Mouse (Mus musculus): ENCODE data around the gene Ppp1r14a. TPM values are rescaled to one million over a fixed set of nuclear protein-coding genes. Genes with fewer than 3 reads are reported as not detected.

The Ppp1r14a gene
- total RNA-seq, 2 experiments from 2014 or later = 20.8 to 21.6 TPM

GRCm38 (mm10) chr7:29294111-29294761 is 5.1 kb downstream of the Ppp1r14a start:
- no peak for DNase-seq (ENCODE audit: low spot score in 2 of 2)
- TF ChIP-seq CTCF (conservative IDR thresholded peaks at IDR 0.05) = no peak
- H3K27ac ChIP-seq = peak overlapping the region; percentile 81
- H3K4me3 ChIP-seq = no peak overlapping the region

DNA sequence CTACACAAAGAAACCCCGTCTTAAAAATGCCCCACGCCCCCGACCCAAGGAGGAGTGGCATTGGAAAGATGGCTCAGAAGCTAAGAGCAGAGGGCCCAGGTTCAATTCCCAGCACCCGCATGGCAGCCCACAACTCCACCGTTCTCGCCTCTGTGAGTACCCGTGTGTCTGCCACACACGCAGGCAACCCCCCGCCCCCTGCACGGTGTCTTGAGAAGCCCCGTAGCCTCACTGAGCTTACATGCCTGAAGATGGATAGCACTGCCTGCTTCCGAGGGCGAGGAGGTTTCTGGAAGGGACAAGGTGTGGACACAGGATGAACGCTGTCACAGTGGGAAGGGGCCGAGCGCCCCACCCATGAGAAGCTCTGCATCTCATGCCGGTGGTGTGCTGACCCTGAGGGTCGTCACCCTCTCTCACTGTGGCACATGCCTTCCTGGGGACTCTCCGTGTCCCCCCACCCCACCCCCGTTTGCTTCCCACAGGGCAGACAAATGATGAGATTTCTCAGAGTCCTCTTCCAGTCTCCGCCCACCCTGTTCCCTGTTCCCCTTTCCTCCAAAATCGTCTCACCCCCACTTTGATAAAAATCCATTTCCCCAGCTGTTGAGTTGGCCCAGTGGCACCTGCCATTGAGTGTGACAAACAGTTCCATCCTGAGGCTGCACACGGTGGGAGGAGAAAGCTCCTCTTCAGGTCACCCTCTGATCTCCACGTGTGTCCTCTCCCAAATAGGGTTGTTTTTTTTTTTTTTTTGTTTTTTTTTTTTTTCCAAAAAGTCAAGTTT is 6.9 kb downstream of the Ppp1r14a start:
- DNase-seq (ENCODE audit: low spot score in 2 of 2) = no peak
- H3K4me3 ChIP-seq = no peak overlapping the region
- no peak overlapping the region for H3K27ac ChIP-seq
- TF ChIP-seq CTCF (conservative IDR thresholded peaks at IDR 0.05) = no peak

GRCm38 (mm10) chr7:29296998-29297397 is 7.9 kb downstream of the Ppp1r14a start:
- TF ChIP-seq CTCF (conservative IDR thresholded peaks at IDR 0.05) = peak; percentile 80
- DNase-seq (ENCODE audit: low spot score in 2 of 2) = peak in 1 of 2 experiments; percentile 72
- Histone ChIP-seq H3K27ac (no peak overlapping the region), H3K4me3 (no peak overlapping the region)

- Histone ChIP-seq H3K4me3 (no peak overlapping the region), H3K27ac (no peak overlapping the region)
- DNase-seq (ENCODE audit: low spot score in 2 of 2) = peak in 1 of 2 experiments; percentile 72
- peak; percentile 79 for TF ChIP-seq CTCF (conservative IDR thresholded peaks at IDR 0.05)
These were observed 12.0 kb downstream of the Ppp1r14a start for GRCm38 (mm10) chr7:29301127-29301566.

- DNase-seq (ENCODE audit: low spot score in 2 of 2) = no peak
- TF ChIP-seq CTCF (conservative IDR thresholded peaks at IDR 0.05) = no peak
- Histone ChIP-seq H3K27ac (no peak overlapping the region), H3K4me3 (no peak overlapping the region)
These were observed 13.5 kb downstream of the Ppp1r14a start for GRCm38 (mm10) chr7:29302641-29303040.

DNA sequence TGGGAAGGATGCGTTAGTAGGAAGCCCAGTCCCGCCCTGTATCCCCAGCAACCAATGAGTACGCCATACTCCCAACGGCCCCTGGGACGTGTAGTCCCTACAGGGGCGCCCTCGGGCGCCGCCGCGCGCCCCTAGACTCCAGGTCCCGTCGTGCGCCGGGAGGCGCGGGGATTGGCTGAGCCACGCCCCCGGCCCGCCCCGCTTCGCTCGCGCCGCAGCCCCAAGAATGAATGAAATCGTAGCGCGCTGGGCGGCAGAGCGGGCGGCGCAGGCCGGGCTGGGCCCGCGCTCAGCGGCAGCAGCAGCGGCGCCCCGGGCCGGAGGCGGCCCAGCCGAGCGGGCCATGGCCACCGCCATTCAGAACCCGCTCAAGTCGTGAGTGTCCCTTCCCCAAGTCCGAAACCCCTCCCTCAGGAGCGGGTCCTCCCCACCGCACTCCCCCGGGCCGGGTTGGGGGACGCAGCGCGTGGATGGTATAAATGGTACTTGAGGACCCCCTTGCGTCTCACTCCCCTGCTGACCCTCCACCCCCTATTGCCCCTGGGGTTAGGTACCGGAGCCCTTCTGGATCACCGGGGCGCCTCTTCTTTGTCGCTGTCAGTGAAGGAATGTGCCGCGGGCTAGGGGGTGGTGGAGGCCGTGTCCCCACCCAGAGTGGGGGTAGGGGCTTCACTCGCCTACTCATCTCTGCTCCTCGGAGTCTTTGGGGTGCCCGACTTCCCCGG is 14.8 kb downstream of the Ppp1r14a start, which contains the start of gene Dpf1:
Gene Dpf1 (plus strand): TSS at position 214 of the 725 bp plus-strand sequence.
- peak; percentile 65 for TF ChIP-seq CTCF (conservative IDR thresholded peaks at IDR 0.05)

DNA sequence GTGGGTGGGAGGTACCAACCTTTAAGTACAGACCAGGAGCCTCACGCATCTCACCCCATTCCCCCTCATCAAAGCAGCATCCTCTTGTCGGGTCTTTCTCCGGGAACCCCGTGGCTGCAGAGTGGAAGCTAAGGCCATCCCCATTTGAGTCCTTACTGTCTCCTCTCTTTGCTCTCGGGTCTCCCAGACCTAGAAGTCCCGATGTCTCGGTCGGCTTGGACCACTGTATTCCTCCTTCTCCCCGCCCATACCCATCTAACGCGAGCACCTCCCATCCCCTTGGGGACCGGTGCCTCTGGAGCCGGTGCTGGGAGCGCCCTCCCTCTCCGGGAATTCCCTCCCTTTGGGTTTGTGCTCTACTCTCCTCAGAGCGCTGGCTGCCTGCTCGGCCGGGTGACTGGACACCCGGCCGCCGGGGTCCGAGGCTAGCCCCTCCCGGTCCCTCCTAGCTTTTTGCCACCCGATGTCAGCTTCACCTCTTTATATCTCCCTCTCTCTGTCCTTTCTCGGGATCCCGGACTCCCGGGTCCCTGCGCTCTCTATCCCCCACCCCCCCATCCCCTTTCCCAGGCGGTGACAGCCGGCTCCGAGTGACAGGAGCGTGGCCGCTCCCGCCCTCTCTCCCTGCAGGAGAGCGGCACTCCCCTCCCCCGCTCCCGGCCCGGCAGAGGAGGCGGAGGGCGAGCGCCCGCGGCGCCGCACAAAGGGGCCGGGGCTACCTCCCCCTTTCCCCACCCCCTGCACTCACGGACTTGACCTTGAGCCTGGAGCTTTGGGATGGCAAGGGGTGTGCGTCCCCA is 15.6 kb downstream of the Ppp1r14a start:
- H3K4me3 ChIP-seq = peak overlapping the region; percentile 71
- DNase-seq (ENCODE audit: low spot score in 2 of 2) = no peak
- peak overlapping the region; percentile 70 for H3K27ac ChIP-seq
- no peak for TF ChIP-seq CTCF (conservative IDR thresholded peaks at IDR 0.05)

More for the DNA sequence above, 14.8 kb downstream of the Ppp1r14a start, which contains the start of gene Dpf1:
- peak; percentile 90 to 93 for DNase-seq (ENCODE audit: low spot score in 2 of 2)
- H3K4me3 ChIP-seq = peak within 1 kb of the TSS; percentile 71
- peak within 1 kb of the TSS; percentile 70 for H3K27ac ChIP-seq

GRCm38 (mm10) chr7:29305263-29305988 is 16.3 kb downstream of the Ppp1r14a start:
- H3K4me3 ChIP-seq = peak overlapping the region; percentile 71
- no peak for TF ChIP-seq CTCF (conservative IDR thresholded peaks at IDR 0.05)
- peak overlapping the region; percentile 70; the same call in 1 of the 2 replicates for H3K27ac ChIP-seq
- DNase-seq (ENCODE audit: low spot score in 2 of 2) = no peak

DNA sequence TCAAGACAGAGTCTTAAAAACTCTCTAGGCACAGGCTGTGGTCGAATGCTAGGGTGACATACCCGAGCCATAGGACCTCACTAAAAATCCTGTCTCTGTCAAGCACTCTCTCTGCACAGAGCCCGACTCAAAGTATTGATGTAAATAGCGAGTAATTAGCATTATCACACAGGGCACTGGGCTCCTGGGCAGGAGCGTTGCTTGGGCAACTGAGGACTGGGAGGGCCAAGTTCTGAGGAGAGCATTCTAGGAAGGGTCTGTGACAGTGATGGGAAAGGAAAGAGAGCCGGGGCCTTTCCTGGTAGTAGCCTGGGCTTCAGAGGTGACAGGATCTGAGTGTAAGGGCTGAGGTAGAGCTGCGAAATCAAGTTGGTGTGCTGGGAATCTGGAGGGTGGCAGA is 17.0 kb downstream of the Ppp1r14a start:
- DNase-seq (ENCODE audit: low spot score in 2 of 2) = no peak
- peak overlapping the region; percentile 70; the same call in 1 of the 2 replicates for H3K27ac ChIP-seq
- H3K4me3 ChIP-seq = no peak overlapping the region
- no peak for TF ChIP-seq CTCF (conservative IDR thresholded peaks at IDR 0.05)

GRCm38 (mm10) chr7:29306619-29307018 is 17.5 kb downstream of the Ppp1r14a start:
- peak; percentile 71 for TF ChIP-seq CTCF (conservative IDR thresholded peaks at IDR 0.05)
- peak in 1 of 2 experiments; percentile 63 for DNase-seq (ENCODE audit: low spot score in 2 of 2)
- no peak overlapping the region; the same call in 1 of the 2 replicates for H3K4me3 ChIP-seq
- peak overlapping the region; percentile 91; the same call in 1 of the 2 replicates for H3K27ac ChIP-seq

GRCm38 (mm10) chr7:29307350-29308104 is 18.4 kb downstream of the Ppp1r14a start:
- Histone ChIP-seq H3K4me3 (peak overlapping the region; percentile 73), H3K27ac (peak overlapping the region; percentile 91)
- 0 out of 2 replicates have a peak, but pooled peaks have one; percentile 4 for TF ChIP-seq CTCF (conservative IDR thresholded peaks at IDR 0.05)
- peak; percentile 95 for DNase-seq (ENCODE audit: low spot score in 2 of 2)
